9 mouse cellular contexts compared by ENCODE assay signal in genomic region chrX:158043844-158044140, GRCm38 (mm10). TPM values are rescaled to one million over a fixed set of nuclear protein-coding genes. Genes with fewer than 3 reads are reported as not detected.
DNase-seq lines count a peak whose midpoint lies in the region; ATAC-seq and TF ChIP-seq lines count a peak whose summit lies in the region.
"Had no signal": no experiment of that assay in that cellular context is flagged by ENCODE, and none has a peak within 500 bp of the region (broad histone marks: within the 10 kb centered on the region; RNA-seq: fewer than 3 reads in every experiment).

No protein-coding gene starts in this region.

- peak overlapping the region; percentile 72 for H3K4me2 ChIP-seq in kidney, postnatal 0 days (ENCODE audit: low read length)
- H3K4me2 ChIP-seq in embryonic facial prominence, embryonic 12.5 days (replicated peaks): peak overlapping the region; percentile 55
- H3K4me2 ChIP-seq in hindbrain, embryonic 14.5 days (replicated peaks): peak overlapping the region; percentile 59
- H3K4me2 ChIP-seq in midbrain, embryonic 14.5 days (ENCODE audit: low read length): peak overlapping the region; percentile 61

- no peaks in the 10 kb centered on the region for H3K4me1 ChIP-seq in kidney, postnatal 0 days (replicated peaks; ENCODE audit: insufficient read depth, low read length)
- H3K4me1 ChIP-seq in embryonic facial prominence, embryonic 12.5 days: no peaks in the 10 kb centered on the region
- no peaks in the 10 kb centered on the region for H3K4me1 ChIP-seq in hindbrain, embryonic 14.5 days (replicated peaks; ENCODE audit: control insufficient read depth, insufficient read depth, low read length)
- no peaks in the 10 kb centered on the region for H3K4me1 ChIP-seq in midbrain, embryonic 14.5 days (ENCODE audit: control insufficient read depth, insufficient read depth, low read length)

- ATAC-seq in kidney, postnatal 0 days (replicated peaks; ENCODE audit: low FRiP score, low read depth): no peak
- ATAC-seq in embryonic facial prominence, embryonic 12.5 days (ENCODE audit: insufficient number of reproducible peaks, insufficient read depth, low FRiP score, low TSS enrichment): no peak
- no peak for ATAC-seq in hindbrain, embryonic 14.5 days (ENCODE audit: low FRiP score)
- no peak; the same call in 1 of the 2 replicates for ATAC-seq in midbrain, embryonic 14.5 days (ENCODE audit: low FRiP score, low TSS enrichment)
- ATAC-seq in erythroid progenitor cell, adult 5-6 weeks (replicated peaks; ENCODE audit: low FRiP score, poor library complexity, severe bottlenecking): no peak

- no peak for DNase-seq in kidney, postnatal 0 days (ENCODE audit: low spot score)
- no peak for DNase-seq in kidney, postnatal 10 days
- DNase-seq in hindbrain, embryonic 14.5 days (ENCODE audit: low spot score): no peak
- DNase-seq in midbrain, embryonic 14.5 days: no peak
- no peak for DNase-seq in layer of hippocampus, adult 18-20 months (ENCODE audit: low spot score in 2 of 2)
- no peak for DNase-seq in left cerebral cortex, adult 11 months (ENCODE audit: low spot score)

- no peak for TF ChIP-seq CTCF in kidney, postnatal 0 days (IDR thresholded peaks at IDR 0.05; ENCODE audit: low read depth)

- no peaks in the 10 kb centered on the region for H3K27me3 ChIP-seq in kidney, postnatal 0 days (ENCODE audit: insufficient read depth, low read length)
- peaks cover 6% of the 10 kb centered on the region; the same call in 1 of the 2 replicates for H3K27me3 ChIP-seq in embryonic facial prominence, embryonic 12.5 days
- no peaks in the 10 kb centered on the region for H3K27me3 ChIP-seq in hindbrain, embryonic 14.5 days (ENCODE audit: control insufficient read depth, insufficient read depth, low read length)
- H3K27me3 ChIP-seq in midbrain, embryonic 14.5 days (ENCODE audit: control insufficient read depth, insufficient read depth, low read length): no peaks in the 10 kb centered on the region

- 38% methylated on average over 13 of the region's 13 CpGs for WGBS in kidney, postnatal 0 days
- 29% methylated on average over 13 of the region's 13 CpGs for WGBS in embryonic facial prominence, embryonic 12.5 days
- 25% methylated on average over 13 of the region's 13 CpGs for WGBS in hindbrain, embryonic 14.5 days
- 30% methylated on average over 13 of the region's 13 CpGs for WGBS in midbrain, embryonic 14.5 days

- no peak overlapping the region; the same call in 1 of the 2 replicates for H3K9ac ChIP-seq in kidney, postnatal 0 days (ENCODE audit: low read depth, low read length)
- 0 out of 2 replicates have a peak overlapping the region, but pooled peaks have one; percentile 69 for H3K9ac ChIP-seq in embryonic facial prominence, embryonic 12.5 days
- H3K9ac ChIP-seq in hindbrain, embryonic 14.5 days: peak overlapping the region; percentile 87
- H3K9ac ChIP-seq in midbrain, embryonic 14.5 days (replicated peaks; ENCODE audit: low read length): peak overlapping the region; percentile 77

- H3K4me3 ChIP-seq in kidney, postnatal 0 days (replicated peaks; ENCODE audit: low read depth, low read length): peak overlapping the region; percentile 50
- peak overlapping the region; percentile 63 for H3K4me3 ChIP-seq in embryonic facial prominence, embryonic 12.5 days
- H3K4me3 ChIP-seq in hindbrain, embryonic 14.5 days (replicated peaks; ENCODE audit: low read length): peak overlapping the region; percentile 71
- peak overlapping the region; percentile 56 for H3K4me3 ChIP-seq in midbrain, embryonic 14.5 days (replicated peaks; ENCODE audit: low read depth, low read length)

- H3K9me3 ChIP-seq in kidney, postnatal 0 days (replicated peaks; ENCODE audit: low read length): no peaks in the 10 kb centered on the region
- no peaks in the 10 kb centered on the region for H3K9me3 ChIP-seq in embryonic facial prominence, embryonic 12.5 days
- H3K9me3 ChIP-seq in hindbrain, embryonic 14.5 days (ENCODE audit: control insufficient read depth, low read length): no peaks in the 10 kb centered on the region
- H3K9me3 ChIP-seq in midbrain, embryonic 14.5 days (ENCODE audit: control insufficient read depth, low read length): no peaks in the 10 kb centered on the region

- H3K27ac ChIP-seq in kidney, postnatal 0 days: no peak overlapping the region
- H3K27ac ChIP-seq in embryonic facial prominence, embryonic 12.5 days: no peak overlapping the region
- H3K27ac ChIP-seq in hindbrain, embryonic 14.5 days: peak overlapping the region; percentile 87; the same call in 1 of the 2 replicates
- H3K27ac ChIP-seq in midbrain, embryonic 14.5 days (replicated peaks; ENCODE audit: low read depth, low read length): peak overlapping the region; percentile 41; the same call in 1 of the 2 replicates

- no peaks in the 10 kb centered on the region for H3K36me3 ChIP-seq in kidney, postnatal 0 days (ENCODE audit: insufficient read depth, low read length)
- H3K36me3 ChIP-seq in embryonic facial prominence, embryonic 12.5 days: no peaks in the 10 kb centered on the region
- H3K36me3 ChIP-seq in hindbrain, embryonic 14.5 days (replicated peaks; ENCODE audit: control insufficient read depth, insufficient read depth): no peaks in the 10 kb centered on the region
- H3K36me3 ChIP-seq in midbrain, embryonic 14.5 days (ENCODE audit: control insufficient read depth, insufficient read depth, low read length): no peaks in the 10 kb centered on the region

RNA-seq across cellular contexts. Expression of gene Cnksr2, which starts 0.7 kb away (rescaled TPM):
- polyA plus RNA-seq in kidney, postnatal 0 days (2015; fragmentation: Nextera tagmentation; extraction: Ambion mirVana): 0.55 and 0.64 TPM in 2 replicates
- 6.8 and 7.1 TPM in 2 replicates for polyA plus RNA-seq in embryonic facial prominence, embryonic 12.5 days (2016; fragmentation: Nextera tagmentation; extraction: Ambion mirVana)
- polyA plus RNA-seq in hindbrain, embryonic 14.5 days (2014; fragmentation: Nextera tagmentation; extraction: Ambion mirVana): 9.1 and 9.8 TPM in 2 replicates
- 10.3 and 11.3 TPM in 2 replicates for polyA plus RNA-seq in midbrain, embryonic 14.5 days (2014; fragmentation: Nextera tagmentation; extraction: Ambion mirVana)
- total RNA-seq in erythroid progenitor cell, adult 5-6 weeks (2015; ENCODE audit: low replicate concordance): not detected in 2 replicates
- total RNA-seq in erythroid progenitor cell, adult 5-6 weeks (2017; ENCODE audit: low replicate concordance): not detected in 2 replicates
- 100 to 1,000 TPM; 250 to 300 TPM for total RNA-seq in layer of hippocampus, adult 18-20 months (2021)
- total RNA-seq: hematopoietic stem cell, adult 5-6 weeks had no signal

Comparison
In these comparisons a context has a peak if more than half of its experiments do, and no peak if none do; other contexts are left out.
1. H3K27ac ChIP-seq: peak in hindbrain, embryonic 14.5 days (single experiment) and midbrain, embryonic 14.5 days (single experiment); none in kidney, postnatal 0 days (single experiment) and embryonic facial prominence, embryonic 12.5 days (single experiment).
2. Peak in every context shown above with its lines, with median percentiles within 50 percentile points of each other: H3K4me2 ChIP-seq and H3K4me3 ChIP-seq.